Mouse (Mus musculus) layer of hippocampus, postnatal 36 days (tissue): ENCODE measurements at regions not wholly inside any gene's neighbourhood (a gene's known extent, or its start where the extent isn't known, plus 50 kb on each side); places are given as distances from the start of the nearest gene placed in this dataset.

Experiments
- DNase-seq, 2 experiments: peaks; one replicate each; pipeline ENCODE4 v3.0.0; 2022

DNA sequence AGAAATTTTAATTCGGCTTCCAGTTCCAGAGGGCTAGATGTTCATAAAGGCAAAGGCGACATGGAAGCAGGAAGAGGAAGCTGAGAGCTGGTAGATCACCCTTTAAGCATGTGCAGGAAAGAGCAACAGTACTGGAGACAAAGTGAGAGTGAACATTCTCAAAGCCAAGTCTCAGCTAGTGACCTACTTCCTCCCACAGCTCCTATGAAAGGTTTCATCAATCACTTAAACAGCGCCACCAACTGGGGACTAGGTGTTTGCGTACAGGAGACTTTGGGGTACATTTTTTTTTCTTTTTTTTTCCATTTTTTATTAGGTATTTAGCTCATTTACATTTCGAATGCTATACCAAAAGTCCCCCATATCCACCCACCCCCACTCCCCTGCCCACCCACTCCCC lies 61.7 kb upstream of the Gucy1a1 start:
- DNase-seq, result no peak
